Mouse (Mus musculus) bone marrow, adult 2 months (tissue): ENCODE measurements around the gene Limk2. TPM values are rescaled to one million over a fixed set of nuclear protein-coding genes. Genes with fewer than 3 reads are reported as not detected.

ENCODE experiments used
- H3K27ac ChIP-seq: fragments of 200-500 bp; 2 replicates; pipeline ENCODE4 v1.5.1; 2012; ENCODE audit warnings: low read depth, mild to moderate bottlenecking, control low read depth, inconsistent platforms, low read length; ENCODE audit not compliant: control insufficient read depth, poor library complexity, insufficient read depth
- H3K4me1 ChIP-seq: fragments of 200-500 bp; 2 replicates; pipeline ENCODE4 v1.6.1; 2011; ENCODE audit warnings: low read length; ENCODE audit not compliant: control insufficient read depth, insufficient read depth
- H3K4me3 ChIP-seq: fragments of 200-500 bp; replicated peaks from 2 replicates; pipeline ENCODE3; 2011; ENCODE audit warnings: mild to moderate bottlenecking, low read depth, low read length, control low read depth; ENCODE audit not compliant: control insufficient read depth
- CTCF ChIP-seq: fragments of 200-500 bp; IDR thresholded peaks from 2 replicates; pipeline ENCODE4 v1.5.1; 2011; ENCODE audit warnings: low read length, control low read depth; ENCODE audit not compliant: control insufficient read depth, insufficient read depth
- POLR2A ChIP-seq: fragments of 200-500 bp; IDR thresholded peaks from 2 replicates; pipeline ENCODE4 v1.6.1; 2011; ENCODE audit warnings: low read depth, mild to moderate bottlenecking, control low read depth, low read length, borderline replicate concordance; ENCODE audit not compliant: control insufficient read depth
- WGBS: fragments of 180-500 bp; shearing (Covaris S2); methylation state at CpG from one replicate; pipeline ENCODE4 v1.1.7; 2018; 5-methylcytosine and 5-hydroxymethylcytosine counted together
- polyA plus RNA-seq: library from polyadenylated mRNA; stranded (reverse); fragments of >200 nt; gene quantifications from 2 replicates; pipeline ENCODE4 v1.2.4, GENCODE M21; 2011; ENCODE audit warnings: low replicate concordance; ENCODE audit not compliant: missing spikeins, insufficient read depth, insufficient read length

The Limk2 gene
- polyA plus RNA-seq, 1 experiment = 60.1 TPM

- no peak for TF ChIP-seq CTCF
- no peak for TF ChIP-seq POLR2A
- Histone ChIP-seq H3K27ac (no peak overlapping the region), H3K4me3 (no peak overlapping the region), H3K4me1 (peaks cover 3% of the 10 kb centered on the region; the same call in 1 of the 2 replicates)
- 70% methylated on average over 7 of the region's 7 CpGs for WGBS
Observed at GRCm38 (mm10) chr11:3404287-3405047, 4.5 kb downstream of the Limk2 start.

DNA sequence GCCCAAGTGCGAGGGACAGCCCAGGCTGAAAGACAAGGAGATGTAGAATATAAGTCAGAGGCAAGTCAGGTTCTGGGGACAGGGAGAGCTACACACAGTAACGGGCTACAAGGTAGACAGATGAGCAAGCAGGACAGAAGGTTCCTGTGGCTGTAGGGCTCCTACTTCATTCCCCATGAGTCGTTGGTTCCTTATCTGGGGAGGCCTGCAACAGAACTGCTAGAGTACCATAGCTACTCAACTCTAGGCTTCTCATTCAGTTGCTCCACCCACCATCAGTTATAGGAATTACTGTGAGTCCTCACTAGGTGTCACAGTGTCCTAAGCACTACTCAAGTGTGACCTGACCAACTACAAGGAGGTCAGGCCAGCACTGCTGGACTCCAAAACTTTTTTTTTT, 6.0 kb downstream of the Limk2 start:
- peaks cover 3% of the 10 kb centered on the region; the same call in 1 of the 2 replicates for H3K4me1 ChIP-seq
- no peak overlapping the region for H3K4me3 ChIP-seq
- WGBS = 29% methylated on average over 3 of the region's 3 CpGs
- no peak overlapping the region; the same call in 1 of the 2 replicates for H3K27ac ChIP-seq
- TF ChIP-seq POLR2A (no peak), CTCF (no peak)

DNA sequence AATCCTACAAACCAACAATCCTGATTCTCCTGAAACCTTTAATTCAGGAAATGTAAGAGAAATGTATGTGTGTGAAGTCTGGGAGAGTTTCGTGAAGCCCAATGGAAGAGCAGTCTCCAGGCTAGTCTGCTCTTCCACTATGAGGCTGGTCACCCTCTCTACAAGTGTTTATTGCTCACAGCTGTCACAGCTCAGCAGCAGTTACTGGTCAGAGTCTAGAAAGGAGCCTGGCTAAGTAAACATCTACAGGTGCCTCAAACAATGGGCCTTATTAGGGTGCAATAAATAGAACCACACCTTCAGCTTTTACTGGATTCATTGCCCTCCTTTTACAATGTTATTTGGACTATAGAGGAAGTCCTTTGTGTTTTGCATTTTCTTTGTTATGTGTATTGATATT, 10.7 kb downstream of the Limk2 start:
- Histone ChIP-seq H3K4me3 (no peak overlapping the region), H3K27ac (no peak overlapping the region), H3K4me1 (peaks cover 2% of the 10 kb centered on the region; the same call in 1 of the 2 replicates)
- TF ChIP-seq CTCF (no peak), POLR2A (no peak)
- 89% methylated on average over 1 of the region's 1 CpGs for WGBS

DNA sequence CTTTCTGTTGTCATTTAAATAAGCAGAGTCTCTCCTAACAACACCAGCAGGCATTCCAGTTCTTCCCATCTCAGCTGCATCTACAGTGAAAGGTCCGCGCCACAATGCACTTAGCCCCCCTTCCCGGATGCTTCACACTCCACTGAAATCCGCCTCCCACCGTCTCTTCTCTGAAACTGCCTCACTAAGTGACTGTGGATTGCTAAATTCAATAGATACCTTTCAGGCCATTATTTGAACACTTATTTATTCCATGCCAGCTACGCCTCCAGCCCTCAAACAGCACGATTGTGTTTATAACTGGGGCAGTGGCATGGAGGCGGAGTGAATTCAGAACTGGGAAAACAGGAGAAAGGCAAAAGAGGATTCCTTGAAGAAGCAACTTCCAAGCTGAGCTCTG, 12.4 kb downstream of the Limk2 start:
- no peak overlapping the region for H3K27ac ChIP-seq
- TF ChIP-seq POLR2A = no peak
- no peak for TF ChIP-seq CTCF
- WGBS = 90% methylated on average over 8 of the region's 8 CpGs
- no peak overlapping the region for H3K4me3 ChIP-seq
- no peaks in the 10 kb centered on the region for H3K4me1 ChIP-seq

DNA sequence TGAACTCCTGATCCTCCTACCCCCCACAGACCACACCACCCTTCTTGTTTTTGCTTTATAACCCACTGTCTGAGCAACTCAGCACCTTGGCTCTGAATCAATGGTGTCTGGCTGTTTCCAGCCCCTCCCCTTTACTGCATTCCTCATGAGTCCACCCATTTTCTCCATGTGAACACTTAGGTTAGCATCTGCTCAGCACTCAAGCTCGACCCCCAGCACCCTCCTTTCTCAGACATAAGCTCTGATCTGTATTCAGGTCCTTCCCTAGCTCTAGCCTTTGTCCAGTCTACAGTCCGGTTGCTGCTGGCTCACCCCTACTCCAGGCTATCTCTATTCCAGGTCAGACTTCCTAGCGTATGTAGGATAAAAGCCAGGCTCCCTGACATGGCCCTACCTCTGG, 12.9 kb downstream of the Limk2 start:
- Histone ChIP-seq H3K27ac (no peak overlapping the region), H3K4me3 (no peak overlapping the region), H3K4me1 (no peaks in the 10 kb centered on the region)
- 88% methylated on average over 3 of the region's 3 CpGs for WGBS
- TF ChIP-seq POLR2A (no peak), CTCF (no peak)

- Histone ChIP-seq H3K4me3 (no peak overlapping the region), H3K4me1 (no peaks in the 10 kb centered on the region), H3K27ac (no peak overlapping the region)
- WGBS = 79% methylated on average over 5 of the region's 5 CpGs
- no peak for TF ChIP-seq POLR2A
- TF ChIP-seq CTCF = no peak
Observed at GRCm38 (mm10) chr11:3394520-3394919, 14.5 kb downstream of the Limk2 start.

DNA sequence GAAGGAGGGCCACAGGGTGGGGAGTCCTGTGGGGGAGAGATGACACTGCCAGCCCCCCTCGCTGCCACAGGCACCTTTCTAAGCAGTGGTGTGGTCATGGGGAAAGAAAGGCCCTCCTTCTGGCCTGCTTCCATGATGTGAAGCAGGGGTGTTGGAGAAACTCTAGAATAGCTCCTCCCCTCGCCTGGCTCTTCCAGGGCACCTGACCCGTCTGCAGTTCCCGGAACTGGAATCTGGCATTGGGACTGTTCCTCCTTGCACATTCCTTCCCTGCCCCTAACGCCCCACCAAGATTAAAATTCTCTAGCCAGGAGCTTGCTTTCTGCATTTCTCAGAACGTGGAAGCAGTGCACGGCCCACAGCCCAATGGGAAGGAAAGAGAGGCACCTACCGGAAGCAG, 16.5 kb downstream of the Limk2 start:
- H3K4me3 ChIP-seq = no peak overlapping the region
- no peak overlapping the region for H3K27ac ChIP-seq
- no peak for TF ChIP-seq CTCF
- no peak for TF ChIP-seq POLR2A
- H3K4me1 ChIP-seq = no peaks in the 10 kb centered on the region; the same call in 1 of the 2 replicates
- WGBS = 87% methylated on average over 8 of the region's 8 CpGs

DNA sequence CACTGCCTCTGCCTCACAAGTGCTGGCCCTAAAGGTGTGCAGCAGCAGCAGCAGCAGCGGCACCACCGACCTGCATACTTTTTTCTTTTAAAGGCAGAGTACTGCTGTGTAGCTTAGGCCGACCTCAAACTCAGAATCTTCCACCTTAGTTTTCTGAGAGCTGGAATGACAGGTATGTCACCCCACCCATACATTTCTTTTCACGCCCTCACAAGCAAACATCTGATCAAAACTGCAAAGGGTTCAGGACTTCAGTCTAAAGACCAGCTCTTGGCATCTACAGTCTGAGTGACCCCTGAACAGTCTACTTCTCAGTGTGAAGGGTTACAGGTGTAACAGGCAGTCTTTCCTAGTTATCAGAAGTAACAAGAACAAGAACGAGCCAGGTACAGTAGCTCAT, 18.2 kb downstream of the Limk2 start:
- Histone ChIP-seq H3K4me3 (no peak overlapping the region), H3K4me1 (no peaks in the 10 kb centered on the region; the same call in 1 of the 2 replicates), H3K27ac (no peak overlapping the region)
- WGBS = 89% methylated on average over 5 of the region's 5 CpGs
- no peak for TF ChIP-seq CTCF
- TF ChIP-seq POLR2A = no peak
